Mouse (Mus musculus) kidney, adult 2 months (tissue): ENCODE data around the gene Tpcn2.

Source experiments
- CTCF ChIP-seq: fragments of 200-500 bp; conservative IDR thresholded peaks from 2 replicates; pipeline ENCODE4 v1.5.1; 2011; ENCODE audit warnings: low read depth, mild to moderate bottlenecking, control low read depth, low read length, moderate library complexity, mixed read lengths; ENCODE audit not compliant: insufficient read depth, insufficient read length
- POLR2A ChIP-seq: fragments of 200-500 bp; IDR thresholded peaks from one replicate; pipeline ENCODE4 v1.6.1; 2011; ENCODE audit warnings: low read depth, low read length, control low read depth

DNA sequence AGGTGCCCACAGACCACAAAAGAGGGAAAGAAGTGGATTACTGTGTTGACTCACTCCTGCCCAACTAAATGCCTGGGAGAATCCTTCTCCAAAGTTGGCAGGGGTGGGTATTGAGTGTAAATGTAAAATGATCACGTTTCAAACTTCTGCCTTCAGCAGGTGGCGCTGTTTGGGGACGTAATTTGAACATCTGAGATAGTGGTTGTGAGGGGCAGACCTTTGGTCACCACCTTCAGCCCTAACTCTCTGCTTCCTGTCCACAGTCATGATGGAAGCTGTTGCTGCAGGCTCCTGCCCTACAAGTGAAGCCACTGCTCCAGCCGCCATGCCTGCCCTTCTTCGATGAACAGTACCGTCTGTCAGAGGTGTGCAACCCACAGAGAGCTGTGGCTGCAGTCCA lies 10.0 kb upstream of the Tpcn2 start:
- TF ChIP-seq CTCF: no peak
- TF ChIP-seq POLR2A: no peak
